12 mouse cellular contexts compared by ENCODE assay signal in genomic region chr8:117299204-117299603, GRCm38 (mm10). TPM values are rescaled to one million over a fixed set of nuclear protein-coding genes. Genes with fewer than 3 reads are reported as not detected.
DNase-seq lines count a peak whose midpoint lies in the region; ATAC-seq and TF ChIP-seq lines count a peak whose summit lies in the region.
"Had no signal": no experiment of that assay in that cellular context is flagged by ENCODE, and none has a peak within 500 bp of the region (broad histone marks: within the 10 kb centered on the region; RNA-seq: fewer than 3 reads in every experiment).

No protein-coding gene starts in this region.

- no peak for DNase-seq in hindbrain, embryonic 10.5 days (ENCODE audit: low spot score)
- DNase-seq in hindbrain, postnatal 0 days (ENCODE audit: low spot score): no peak
- DNase-seq in cerebellum, adult 9-10 months: no peak
- no peak for DNase-seq in right cerebral cortex, adult 18-20 months
- DNase-seq: cerebellum, postnatal 14 days; retina, postnatal 1 day had no signal

- ATAC-seq in hindbrain, postnatal 0 days: no peak
- peak; percentile 21 for ATAC-seq in activated CD4-positive, CD25-positive, alpha-beta regulatory T cell, adult 4 months
- ATAC-seq in intestine, postnatal 0 days: peak; percentile 79
- no peak for ATAC-seq in liver, embryonic 15.5 days (ENCODE audit: insufficient read depth)
- no peak for ATAC-seq in erythroblast, adult 5-6 weeks (replicated peaks; ENCODE audit: low FRiP score, poor library complexity, severe bottlenecking)

- H3K9me3 ChIP-seq in hindbrain, embryonic 10.5 days: no peaks in the 10 kb centered on the region
- no peaks in the 10 kb centered on the region for H3K9me3 ChIP-seq in hindbrain, postnatal 0 days (ENCODE audit: low read length)
- H3K9me3 ChIP-seq in intestine, postnatal 0 days (ENCODE audit: control insufficient read depth): no peaks in the 10 kb centered on the region
- no peaks in the 10 kb centered on the region for H3K9me3 ChIP-seq in liver, embryonic 15.5 days (replicated peaks)
- H3K9me3 ChIP-seq: midbrain, embryonic 10.5 days had no signal

- peak overlapping the region; percentile 29; the same call in 1 of the 2 replicates for H3K27ac ChIP-seq in hindbrain, embryonic 10.5 days
- no peak overlapping the region for H3K27ac ChIP-seq in hindbrain, postnatal 0 days
- H3K27ac ChIP-seq in intestine, postnatal 0 days (ENCODE audit: low read depth, low read length): peak overlapping the region; percentile 77
- peak overlapping the region; percentile 96 for H3K27ac ChIP-seq in liver, embryonic 15.5 days (replicated peaks)

- 82% methylated on average over 10 of the region's 10 CpGs for WGBS in hindbrain, embryonic 10.5 days
- 82% methylated on average over 10 of the region's 10 CpGs for WGBS in hindbrain, postnatal 0 days
- 25% methylated on average over 10 of the region's 10 CpGs for WGBS in intestine, postnatal 0 days
- 63% methylated on average over 10 of the region's 10 CpGs for WGBS in liver, embryonic 15.5 days (ENCODE audit: insufficient replicate concordance)

- no peak overlapping the region for H3K4me2 ChIP-seq in hindbrain, postnatal 0 days (ENCODE audit: low read depth, low read length)
- peak overlapping the region; percentile 43 for H3K4me2 ChIP-seq in intestine, postnatal 0 days (replicated peaks; ENCODE audit: low read depth)
- peak overlapping the region; percentile 21; the same call in 1 of the 2 replicates for H3K4me2 ChIP-seq in liver, embryonic 15.5 days
- H3K4me2 ChIP-seq: heart, embryonic 11.5 days had no signal

- H3K9ac ChIP-seq in hindbrain, postnatal 0 days (replicated peaks; ENCODE audit: low read length): no peak overlapping the region
- H3K9ac ChIP-seq in intestine, postnatal 0 days (ENCODE audit: low read depth, low read length): no peak overlapping the region
- no peak overlapping the region for H3K9ac ChIP-seq in liver, embryonic 15.5 days

- no peaks in the 10 kb centered on the region for H3K27me3 ChIP-seq in hindbrain, embryonic 10.5 days (ENCODE audit: insufficient read depth, poor library complexity, severe bottlenecking)
- H3K27me3 ChIP-seq in hindbrain, postnatal 0 days (ENCODE audit: insufficient read depth, low read length): no peaks in the 10 kb centered on the region
- no peaks in the 10 kb centered on the region for H3K27me3 ChIP-seq in intestine, postnatal 0 days (replicated peaks; ENCODE audit: control insufficient read depth, insufficient read depth, low read length)
- no peaks in the 10 kb centered on the region for H3K27me3 ChIP-seq in liver, embryonic 15.5 days

- no peaks in the 10 kb centered on the region for H3K36me3 ChIP-seq in hindbrain, embryonic 10.5 days
- H3K36me3 ChIP-seq in hindbrain, postnatal 0 days (ENCODE audit: insufficient read depth, low read length): no peaks in the 10 kb centered on the region
- peaks cover 4% of the 10 kb centered on the region; the same call in 1 of the 2 replicates for H3K36me3 ChIP-seq in intestine, postnatal 0 days (ENCODE audit: control insufficient read depth, insufficient read depth)
- H3K36me3 ChIP-seq in liver, embryonic 15.5 days (replicated peaks): no peaks in the 10 kb centered on the region

- peaks cover 85% of the 10 kb centered on the region for H3K4me1 ChIP-seq in hindbrain, embryonic 10.5 days (replicated peaks)
- H3K4me1 ChIP-seq in hindbrain, postnatal 0 days (ENCODE audit: insufficient read depth, low read length): peaks cover 15% of the 10 kb centered on the region
- H3K4me1 ChIP-seq in intestine, postnatal 0 days (replicated peaks; ENCODE audit: control insufficient read depth, insufficient read depth, low read length): peaks cover 26% of the 10 kb centered on the region
- H3K4me1 ChIP-seq in liver, embryonic 15.5 days (replicated peaks): peaks cover 96% of the 10 kb centered on the region

- TF ChIP-seq CTCF in hindbrain, postnatal 0 days (IDR thresholded peaks at IDR 0.05; ENCODE audit: low read depth): no peak
- TF ChIP-seq CTCF in intestine, postnatal 0 days (IDR thresholded peaks at IDR 0.05; ENCODE audit: low read depth): no peak

- H3K4me3 ChIP-seq in hindbrain, embryonic 10.5 days: no peak overlapping the region
- H3K4me3 ChIP-seq in hindbrain, postnatal 0 days (ENCODE audit: low read length): no peak overlapping the region
- no peak overlapping the region for H3K4me3 ChIP-seq in intestine, postnatal 0 days (ENCODE audit: low read depth, low read length)
- H3K4me3 ChIP-seq in liver, embryonic 15.5 days (replicated peaks): no peak overlapping the region
- H3K4me3 ChIP-seq: midbrain, embryonic 10.5 days had no signal

RNA-seq across cellular contexts. Expression of gene Cmip, which starts 42.3 kb away (rescaled TPM):
- 10.6 and 14.0 TPM in 2 replicates for polyA plus RNA-seq in hindbrain, embryonic 10.5 days (2016; fragmentation: Nextera tagmentation; extraction: Ambion mirVana)
- total RNA-seq in hindbrain, postnatal 0 days (2014; rRNA removed): 230 and 250 TPM in 2 replicates
- 160 and 163 TPM in 2 replicates for polyA plus RNA-seq in hindbrain, postnatal 0 days (2015; fragmentation: Nextera tagmentation; extraction: Ambion mirVana)
- polyA plus RNA-seq in activated CD4-positive, CD25-positive, alpha-beta regulatory T cell, adult 4 months (2017; shearing (Covaris generic)): 10 to 100 TPM; 24.3 to 32.6 TPM
- polyA plus RNA-seq in intestine, postnatal 0 days (2015; fragmentation: Nextera tagmentation; extraction: Ambion mirVana): 47.1 and 48.9 TPM in 2 replicates
- 11.5 and 15.7 TPM in 2 replicates for polyA plus RNA-seq in liver, embryonic 15.5 days (2015; fragmentation: Nextera tagmentation; extraction: Ambion mirVana)
- total RNA-seq in erythroblast, adult 5-6 weeks (2015; ENCODE audit: low replicate concordance): 25.1 and 34.8 TPM in 2 replicates
- total RNA-seq in erythroblast, adult 5-6 weeks (2017; ENCODE audit: low replicate concordance): 23.0 and 28.3 TPM in 2 replicates

Comparison
In these comparisons a context has a peak if more than half of its experiments do, and no peak if none do; other contexts are left out.
1. ATAC-seq: peak in activated CD4-positive, CD25-positive, alpha-beta regulatory T cell, adult 4 months (single experiment) and intestine, postnatal 0 days (single experiment); none in hindbrain, postnatal 0 days (single experiment), liver, embryonic 15.5 days (single experiment) and erythroblast, adult 5-6 weeks (single experiment).